In the genomic region with DNA sequence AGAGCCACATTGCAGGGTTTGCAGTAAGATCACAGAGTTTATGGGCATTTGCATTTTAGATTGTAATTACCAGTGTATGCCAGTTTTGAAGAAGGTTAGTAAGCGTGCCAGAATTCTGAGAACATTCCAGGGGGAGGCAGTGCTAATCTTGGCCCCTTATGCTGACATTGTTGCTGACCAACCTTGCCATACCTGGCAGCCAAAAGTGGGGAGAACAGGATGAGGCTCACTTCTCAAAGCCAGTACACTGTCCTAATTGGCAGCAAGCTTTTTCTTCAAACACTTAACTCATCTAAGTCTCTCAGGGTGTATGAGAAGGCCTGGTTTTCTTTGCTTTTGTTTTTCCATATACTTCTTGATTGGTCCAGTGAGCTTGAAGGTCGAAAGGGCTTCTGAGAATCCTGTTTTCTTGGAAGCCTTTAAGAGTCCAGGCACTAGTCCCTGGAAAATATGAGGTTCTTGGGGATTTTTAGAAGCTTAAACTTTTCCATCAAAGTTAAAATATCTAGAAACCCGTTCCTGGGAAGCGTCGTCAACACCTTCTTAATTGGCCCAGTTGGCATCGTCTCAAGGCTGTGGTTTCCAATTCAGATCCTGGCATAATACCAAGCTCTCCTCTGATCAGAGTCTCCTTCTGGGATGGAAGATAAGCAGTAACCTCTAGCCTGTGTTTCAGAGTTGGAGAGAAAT, we compare ENCODE assay signal across 8 mouse cellular contexts.
DNase-seq lines count a peak whose midpoint lies in the region; ATAC-seq lines count a peak whose summit lies in the region.

No protein-coding gene starts in this region.

- DNase-seq in cerebellum, postnatal 36 days: no peak
- DNase-seq in 416B (ENCODE audit: low read depth): peak; percentile 84
- peak; percentile 38 to 69 for DNase-seq in heart, adult 9 months (ENCODE audit: low spot score in 2 of 2)
- DNase-seq in kidney, postnatal 36 days: peak; percentile 61 to 69
- no peak for DNase-seq in layer of hippocampus, adult 9-10 months (ENCODE audit: low spot score)
- DNase-seq in cerebellum, adult 9-10 months: no peak

- 0 out of 2 replicates have a peak, but pooled peaks have one; percentile 38 for ATAC-seq in cerebellum, adult (ENCODE audit: insufficient number of reproducible peaks, low FRiP score, low TSS enrichment)
- no peak for ATAC-seq in megakaryocyte, adult 5-6 weeks (ENCODE audit: poor library complexity, severe bottlenecking)

Comparison
In these comparisons a context has a peak if more than half of its experiments do, and no peak if none do; other contexts are left out.
1. DNase-seq: peak in 416B (single experiment), heart, adult 9 months (2 of 2) and kidney, postnatal 36 days (2 of 2); none in cerebellum, postnatal 36 days (0 of 2), layer of hippocampus, adult 9-10 months (single experiment) and cerebellum, adult 9-10 months (single experiment).